Comparison of ENCODE assay signal across 8 mouse cellular contexts in the genomic region with DNA sequence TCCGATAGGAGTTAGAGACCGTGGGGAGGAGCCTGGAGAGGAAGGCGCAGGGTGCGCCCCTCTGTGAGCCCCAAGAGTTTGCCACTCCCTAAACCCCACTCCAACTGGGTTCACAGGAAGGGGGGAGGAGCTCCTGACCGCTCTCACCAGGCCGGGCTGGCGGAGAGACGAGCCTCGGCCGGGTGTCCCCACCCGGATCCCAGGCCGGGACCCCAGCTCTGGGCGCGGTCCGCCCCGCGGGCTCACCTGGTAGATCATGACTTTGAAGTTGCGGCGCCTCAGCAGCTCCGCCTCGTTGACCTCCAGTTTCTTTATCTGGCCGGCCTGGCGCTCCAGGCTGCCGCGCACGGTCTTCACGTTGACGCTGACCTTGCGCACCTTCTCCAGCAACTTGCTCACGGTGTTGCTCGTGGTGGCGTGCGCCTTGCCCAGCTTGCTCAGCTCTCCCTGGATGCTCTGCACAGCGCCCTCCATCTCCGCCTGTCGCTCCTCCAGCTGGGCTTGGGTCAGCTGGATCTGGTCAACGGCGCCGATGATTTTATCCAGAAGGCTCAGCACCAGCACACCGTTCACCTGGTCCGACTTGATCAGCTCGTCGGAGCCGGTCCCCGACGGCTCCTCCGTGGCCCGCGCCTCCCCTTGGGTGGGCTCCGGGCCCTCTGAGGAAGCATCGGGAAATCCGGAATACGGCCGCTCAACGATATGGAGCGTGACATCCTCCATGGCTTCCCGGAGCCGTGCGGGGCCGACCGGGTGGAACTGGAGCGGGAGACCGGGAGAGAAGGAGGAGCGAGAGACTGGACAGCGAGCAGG. TPM values are rescaled to one million over a fixed set of nuclear protein-coding genes. Genes with fewer than 3 reads are reported as not detected.
DNase-seq lines count a peak whose midpoint lies in the region; ATAC-seq and TF ChIP-seq lines count a peak whose summit lies in the region.

No protein-coding gene starts in this region.

- peak overlapping the region; percentile 50 for H3K4me2 ChIP-seq in forebrain, postnatal 0 days (ENCODE audit: low read depth)
- H3K4me2 ChIP-seq in hindbrain, embryonic 11.5 days (replicated peaks; ENCODE audit: low read depth, low read length): peak overlapping the region; percentile 43
- peak overlapping the region; percentile 74 for H3K4me2 ChIP-seq in limb, embryonic 15.5 days
- H3K4me2 ChIP-seq in midbrain, embryonic 14.5 days (ENCODE audit: low read length): peak overlapping the region; percentile 49

- no peaks in the 10 kb centered on the region for H3K36me3 ChIP-seq in E14TG2a.4 (ENCODE audit: insufficient read depth, low read length)
- no peaks in the 10 kb centered on the region for H3K36me3 ChIP-seq in forebrain, postnatal 0 days (ENCODE audit: insufficient read depth)
- H3K36me3 ChIP-seq in hindbrain, embryonic 11.5 days (ENCODE audit: control insufficient read depth, insufficient read depth, low read length): no peaks in the 10 kb centered on the region
- 0 out of 2 replicates have a peak, but pooled peaks cover 4% of the 10 kb centered on the region for H3K36me3 ChIP-seq in limb, embryonic 15.5 days
- H3K36me3 ChIP-seq in midbrain, embryonic 14.5 days (ENCODE audit: control insufficient read depth, insufficient read depth, low read length): no peaks in the 10 kb centered on the region

- H3K4me1 ChIP-seq in E14TG2a.4 (replicated peaks; ENCODE audit: low read depth, low read length): peaks cover 36% of the 10 kb centered on the region
- peaks cover 6% of the 10 kb centered on the region; the same call in 1 of the 2 replicates for H3K4me1 ChIP-seq in forebrain, postnatal 0 days (ENCODE audit: insufficient read depth)
- peaks cover 4% of the 10 kb centered on the region; the same call in 1 of the 2 replicates for H3K4me1 ChIP-seq in hindbrain, embryonic 11.5 days (replicated peaks; ENCODE audit: control insufficient read depth, insufficient read depth, low read length)
- peaks cover 57% of the 10 kb centered on the region for H3K4me1 ChIP-seq in limb, embryonic 15.5 days
- 0 out of 2 replicates have a peak, but pooled peaks cover 2% of the 10 kb centered on the region for H3K4me1 ChIP-seq in midbrain, embryonic 14.5 days (ENCODE audit: control insufficient read depth, insufficient read depth, low read length)

- under 1% methylated on average over 65 of the region's 65 CpGs for WGBS in forebrain, postnatal 0 days
- WGBS in hindbrain, embryonic 11.5 days: 2% methylated on average over 65 of the region's 65 CpGs
- under 1% methylated on average over 65 of the region's 65 CpGs for WGBS in limb, embryonic 15.5 days
- 1% methylated on average over 65 of the region's 65 CpGs for WGBS in midbrain, embryonic 14.5 days

- H3K9ac ChIP-seq in forebrain, postnatal 0 days: peak overlapping the region; percentile 28; the same call in 1 of the 2 replicates
- H3K9ac ChIP-seq in hindbrain, embryonic 11.5 days (ENCODE audit: low read depth, low read length): 0 out of 2 replicates have a peak overlapping the region, but pooled peaks have one; percentile 12
- peak overlapping the region; percentile 69 for H3K9ac ChIP-seq in limb, embryonic 15.5 days
- H3K9ac ChIP-seq in midbrain, embryonic 14.5 days (replicated peaks; ENCODE audit: low read length): peak overlapping the region; percentile 26; the same call in 1 of the 2 replicates

- no peaks in the 10 kb centered on the region for H3K9me3 ChIP-seq in E14TG2a.4 (ENCODE audit: low read length)
- no peaks in the 10 kb centered on the region for H3K9me3 ChIP-seq in forebrain, postnatal 0 days (ENCODE audit: low read length)
- H3K9me3 ChIP-seq in hindbrain, embryonic 11.5 days (ENCODE audit: control insufficient read depth, low read length): no peaks in the 10 kb centered on the region
- H3K9me3 ChIP-seq in limb, embryonic 15.5 days: no peaks in the 10 kb centered on the region
- no peaks in the 10 kb centered on the region for H3K9me3 ChIP-seq in midbrain, embryonic 14.5 days (ENCODE audit: control insufficient read depth, low read length)

- peaks cover 90% of the 10 kb centered on the region for H3K27me3 ChIP-seq in E14TG2a.4 (ENCODE audit: insufficient read depth, low read length)
- H3K27me3 ChIP-seq in forebrain, postnatal 0 days (ENCODE audit: insufficient read depth, low read length): peaks cover 66% of the 10 kb centered on the region
- H3K27me3 ChIP-seq in hindbrain, embryonic 11.5 days (ENCODE audit: control insufficient read depth, insufficient read depth, low read length): peaks cover 43% of the 10 kb centered on the region
- H3K27me3 ChIP-seq in limb, embryonic 15.5 days: peaks cover 12% of the 10 kb centered on the region; the same call in 1 of the 2 replicates
- H3K27me3 ChIP-seq in midbrain, embryonic 14.5 days (ENCODE audit: control insufficient read depth, insufficient read depth, low read length): peaks cover 48% of the 10 kb centered on the region

- no peak overlapping the region for H3K27ac ChIP-seq in forebrain, postnatal 0 days (ENCODE audit: low read depth, low read length)
- no peak overlapping the region for H3K27ac ChIP-seq in hindbrain, embryonic 11.5 days (ENCODE audit: low read depth, low read length)
- peak overlapping the region; percentile 96 for H3K27ac ChIP-seq in limb, embryonic 15.5 days
- no peak overlapping the region for H3K27ac ChIP-seq in midbrain, embryonic 14.5 days (replicated peaks; ENCODE audit: low read depth, low read length)

- DNase-seq in ZHBTc4 (ENCODE audit: low read depth, low spot score): peak; percentile 74
- DNase-seq in forebrain, postnatal 0 days: no peak
- peak; percentile 57 for DNase-seq in hindbrain, embryonic 11.5 days (ENCODE audit: low spot score)
- peak; percentile 32 for DNase-seq in midbrain, embryonic 14.5 days
- peak; percentile 55 for DNase-seq in yolk sac, embryonic 10.5 days (ENCODE audit: low spot score)
- DNase-seq in right cerebral cortex, postnatal 4 days: no peak

- no peak; the same call in 1 of the 2 replicates for ATAC-seq in forebrain, postnatal 0 days
- no peak for ATAC-seq in hindbrain, embryonic 11.5 days (ENCODE audit: low FRiP score)
- peak; percentile 55 for ATAC-seq in limb, embryonic 15.5 days (ENCODE audit: insufficient number of reproducible peaks, low FRiP score, low TSS enrichment, low read depth)
- ATAC-seq in midbrain, embryonic 14.5 days (ENCODE audit: low FRiP score, low TSS enrichment): no peak

- H3K4me3 ChIP-seq in E14TG2a.4 (replicated peaks; ENCODE audit: low read length): peak overlapping the region; percentile 83
- H3K4me3 ChIP-seq in forebrain, postnatal 0 days (ENCODE audit: low read depth, low read length): peak overlapping the region; percentile 34
- peak overlapping the region; percentile 33 for H3K4me3 ChIP-seq in hindbrain, embryonic 11.5 days (ENCODE audit: low read depth, low read length)
- peak overlapping the region; percentile 82 for H3K4me3 ChIP-seq in limb, embryonic 15.5 days
- H3K4me3 ChIP-seq in midbrain, embryonic 14.5 days (replicated peaks; ENCODE audit: low read depth, low read length): peak overlapping the region; percentile 30

- TF ChIP-seq CTCF in E14TG2a.4 (conservative IDR thresholded peaks at IDR 0.05; ENCODE audit: low read length): no peak
- TF ChIP-seq CTCF in forebrain, postnatal 0 days (IDR thresholded peaks at IDR 0.05; ENCODE audit: low read depth): no peak

RNA-seq across cellular contexts. Expression of gene Cavin1, which starts 0.7 kb away (rescaled TPM):
- total RNA-seq in forebrain, postnatal 0 days (2014; rRNA removed): 14.8 and 22.7 TPM in 2 replicates
- 36.7 and 38.3 TPM in 2 replicates for polyA plus RNA-seq in forebrain, postnatal 0 days (2015; fragmentation: Nextera tagmentation; extraction: Ambion mirVana)
- polyA plus RNA-seq in hindbrain, embryonic 11.5 days (2014; fragmentation: Nextera tagmentation; extraction: Ambion mirVana): 11.9 and 13.2 TPM in 2 replicates
- polyA plus RNA-seq in limb, embryonic 15.5 days (2015; fragmentation: Nextera tagmentation; extraction: Ambion mirVana): 368 and 413 TPM in 2 replicates
- 8.0 and 16.3 TPM in 2 replicates for polyA plus RNA-seq in midbrain, embryonic 14.5 days (2014; fragmentation: Nextera tagmentation; extraction: Ambion mirVana)

RNA-seq across cellular contexts. Expression of gene Stat3, which starts 30.6 kb away (rescaled TPM):
- total RNA-seq in forebrain, postnatal 0 days (2014; rRNA removed): 29.4 and 42.5 TPM in 2 replicates
- 20.5 and 31.2 TPM in 2 replicates for polyA plus RNA-seq in forebrain, postnatal 0 days (2015; fragmentation: Nextera tagmentation; extraction: Ambion mirVana)
- 25.6 and 33.3 TPM in 2 replicates for polyA plus RNA-seq in hindbrain, embryonic 11.5 days (2014; fragmentation: Nextera tagmentation; extraction: Ambion mirVana)
- polyA plus RNA-seq in limb, embryonic 15.5 days (2015; fragmentation: Nextera tagmentation; extraction: Ambion mirVana): 72.9 and 85.2 TPM in 2 replicates
- 29.6 and 30.6 TPM in 2 replicates for polyA plus RNA-seq in midbrain, embryonic 14.5 days (2014; fragmentation: Nextera tagmentation; extraction: Ambion mirVana)

RNA-seq across cellular contexts. Expression of gene Atp6v0a1, which starts 39.3 kb away (rescaled TPM):
- total RNA-seq in forebrain, postnatal 0 days (2014; rRNA removed): 132 and 179 TPM in 2 replicates
- 121 and 162 TPM in 2 replicates for polyA plus RNA-seq in forebrain, postnatal 0 days (2015; fragmentation: Nextera tagmentation; extraction: Ambion mirVana)
- 48.5 and 49.3 TPM in 2 replicates for polyA plus RNA-seq in hindbrain, embryonic 11.5 days (2014; fragmentation: Nextera tagmentation; extraction: Ambion mirVana)
- 39.5 and 43.6 TPM in 2 replicates for polyA plus RNA-seq in limb, embryonic 15.5 days (2015; fragmentation: Nextera tagmentation; extraction: Ambion mirVana)
- 115 and 119 TPM in 2 replicates for polyA plus RNA-seq in midbrain, embryonic 14.5 days (2014; fragmentation: Nextera tagmentation; extraction: Ambion mirVana)

Comparison
In these comparisons a context has a peak if more than half of its experiments do, and no peak if none do; other contexts are left out.
1. H3K4me3 ChIP-seq: peak in every context shown above with its lines; median percentile 83 in E14TG2a.4; 82 in limb, embryonic 15.5 days; 34 in forebrain, postnatal 0 days; 33 in hindbrain, embryonic 11.5 days; 30 in midbrain, embryonic 14.5 days.
2. DNase-seq: peak in ZHBTc4 (single experiment), hindbrain, embryonic 11.5 days (single experiment), midbrain, embryonic 14.5 days (single experiment) and yolk sac, embryonic 10.5 days (single experiment); none in forebrain, postnatal 0 days (single experiment) and right cerebral cortex, postnatal 4 days (single experiment).
3. H3K9ac ChIP-seq: peak in every context shown above with its lines; median percentile 69 in limb, embryonic 15.5 days; 28 in forebrain, postnatal 0 days; 26 in midbrain, embryonic 14.5 days; 12 in hindbrain, embryonic 11.5 days.
4. Peak in every context shown above with its lines, with median percentiles within 50 percentile points of each other: H3K4me2 ChIP-seq.